Mouse (Mus musculus): ENCODE measurements around the gene Mark4.

Mark4 gene

DNA sequence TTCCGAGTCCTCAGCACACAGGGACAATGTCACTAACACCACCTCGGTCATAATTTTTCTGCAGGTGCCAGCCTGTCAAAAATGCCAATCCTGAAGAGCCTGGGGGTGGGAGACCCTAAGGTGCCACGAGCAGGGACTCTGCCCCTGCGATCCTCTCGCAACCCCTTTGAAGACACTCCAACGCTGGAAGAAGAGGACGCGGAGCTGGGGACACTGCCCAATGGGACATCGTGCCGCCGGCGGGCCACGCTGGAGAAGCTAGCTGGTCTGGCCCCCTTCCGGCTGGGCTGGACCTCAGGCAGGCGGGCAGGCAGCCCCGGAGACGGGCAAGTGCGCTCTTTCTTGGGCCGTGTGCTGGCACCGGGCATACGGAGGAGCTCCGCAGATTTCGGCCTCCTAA, 10.8 kb upstream of the Mark4 start:
- no peak for DNase-seq

DNA sequence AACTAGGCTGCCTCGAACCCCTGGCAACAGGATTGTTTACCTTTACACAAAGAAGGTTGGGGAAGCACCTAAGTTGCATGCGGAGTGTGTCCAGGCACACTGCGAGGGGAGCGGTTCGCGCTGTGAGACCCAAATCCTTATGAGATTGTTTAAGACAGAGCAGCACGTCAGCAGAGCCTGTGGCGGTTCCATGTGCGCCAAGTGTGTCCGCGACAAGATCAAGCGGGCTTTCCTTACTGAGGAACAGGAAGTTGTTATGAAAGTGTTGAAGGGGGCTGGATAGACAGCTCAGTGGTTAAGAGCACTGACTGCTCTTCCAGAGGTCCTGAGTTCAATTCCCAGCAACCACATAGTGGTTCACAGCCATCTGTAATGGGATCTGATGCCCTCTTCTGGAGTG, 9.7 kb upstream of the Mark4 start:
- no peak for DNase-seq

DNA sequence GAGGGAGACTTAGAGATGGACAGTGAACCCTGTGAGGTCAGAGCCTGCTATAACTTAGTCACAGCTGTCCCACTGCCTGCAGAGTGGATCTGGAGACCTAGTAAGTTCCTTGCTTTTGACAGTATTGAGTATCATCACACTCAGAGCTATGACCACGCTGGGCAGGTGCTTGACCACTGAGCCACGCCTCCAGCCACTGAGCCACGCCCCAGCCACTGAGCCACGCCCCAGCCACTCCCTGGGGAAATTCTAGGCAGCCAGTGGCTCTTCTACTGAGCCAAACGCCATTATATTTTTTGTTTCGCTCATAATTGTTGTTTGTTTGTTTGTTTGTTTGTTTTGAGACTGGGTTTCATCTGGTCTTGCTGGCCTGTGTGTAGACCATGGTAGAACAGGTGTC, 9.0 kb upstream of the Mark4 start:
- DNase-seq, result peak in 1 of 2 experiments; percentile 46

DNA sequence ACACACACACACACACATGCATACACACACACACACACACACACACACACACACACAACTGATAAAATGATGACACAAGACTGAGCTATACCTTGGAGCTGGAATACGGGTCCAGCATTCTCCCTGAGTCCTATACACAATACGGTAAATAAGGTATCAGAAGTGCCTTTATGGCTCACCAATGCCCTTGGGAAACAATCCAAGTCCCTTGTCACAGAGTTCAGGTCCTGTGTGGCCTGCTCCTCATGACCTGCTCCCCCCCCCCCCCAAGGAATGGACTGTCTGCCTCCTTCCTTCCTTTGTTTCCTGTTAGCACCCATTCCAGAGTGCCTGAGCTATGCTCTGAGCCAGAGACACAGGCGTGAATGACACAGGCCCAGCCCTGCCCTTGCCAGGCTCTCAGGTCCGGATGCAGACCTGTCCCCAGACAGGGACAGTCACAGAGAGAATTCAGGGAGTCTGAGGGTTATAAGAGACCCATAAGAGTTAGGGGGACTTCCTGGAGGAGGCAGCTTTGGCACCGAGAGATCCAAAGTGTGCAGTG, 8.1 kb upstream of the Mark4 start:
- DNase-seq, result peak in 1 of 2 experiments; percentile 53

DNA sequence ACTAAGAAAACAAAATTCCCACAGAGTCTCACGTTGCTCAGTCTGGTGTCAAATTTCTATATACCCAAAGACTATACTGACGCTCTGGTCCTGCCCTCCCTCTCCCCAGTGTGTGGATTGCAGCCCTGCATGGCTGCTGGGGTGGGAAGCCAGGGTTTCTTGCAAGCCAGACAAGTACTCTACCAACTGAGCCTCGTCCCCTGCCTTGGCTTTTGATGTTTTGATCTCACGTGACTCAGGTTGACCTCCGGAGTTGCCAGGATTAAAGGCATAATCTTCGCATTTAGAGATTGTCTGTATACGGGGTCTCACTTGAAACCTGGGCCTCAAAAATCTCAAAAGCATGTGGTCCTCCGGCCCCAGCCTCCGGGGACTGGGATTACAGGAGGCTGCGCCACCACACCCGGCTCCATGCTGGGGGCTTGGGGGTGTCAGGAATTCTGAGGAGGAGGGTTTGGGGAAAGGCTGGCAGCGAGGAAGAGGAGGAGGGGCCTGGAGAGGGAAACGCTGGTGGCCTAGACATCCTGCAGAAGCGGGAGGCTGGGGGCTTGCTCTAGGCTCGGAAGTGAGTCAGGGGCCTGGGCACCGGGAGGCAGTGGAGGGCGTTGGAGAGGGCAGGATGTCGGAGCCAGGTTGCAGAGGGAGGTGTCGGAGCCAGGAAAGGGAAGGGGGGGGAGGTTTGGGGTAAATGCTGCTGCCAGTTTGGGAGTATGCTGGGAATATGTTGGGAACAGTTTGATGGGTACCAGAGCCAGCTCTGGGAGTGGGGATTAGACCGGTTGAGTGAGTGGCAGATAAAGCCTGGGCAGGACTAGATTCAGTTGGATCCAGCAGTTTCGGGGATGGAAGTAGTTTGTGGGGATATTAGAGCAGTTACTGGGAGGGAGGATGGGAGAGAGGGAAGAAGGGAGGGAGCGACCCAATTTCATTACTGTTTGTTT, 6.0 kb upstream of the Mark4 start:
- no peak for DNase-seq

DNA sequence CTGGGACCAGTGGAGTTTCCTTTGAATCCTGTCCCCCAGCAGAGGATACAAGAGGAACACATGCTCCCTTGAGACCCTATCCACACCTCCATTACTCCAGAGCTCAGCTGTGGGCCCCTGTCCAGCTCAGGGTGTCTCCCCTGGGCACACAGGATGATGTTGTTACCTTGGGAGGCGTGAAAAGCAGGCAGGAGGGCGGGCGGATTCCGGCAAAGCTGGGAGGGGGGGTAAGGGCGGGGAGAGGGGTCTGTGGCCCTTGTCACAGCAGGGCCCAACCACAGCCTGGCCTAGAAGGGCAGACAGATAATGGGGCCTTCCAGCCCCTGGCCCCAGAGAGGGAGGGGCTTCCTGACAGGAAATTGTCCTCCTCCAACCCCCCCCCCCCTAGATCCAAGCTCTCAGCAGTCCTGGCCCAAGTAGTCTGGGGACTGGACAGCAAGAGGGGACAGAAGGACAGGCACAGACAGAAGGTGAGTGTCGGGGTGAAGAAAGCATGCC, 4.3 kb upstream of the Mark4 start, which contains the start of gene Exoc3l2:
Exoc3l2 (plus strand) TSS at position 448 of the 498 bp plus-strand sequence.
- DNase-seq, result no peak

DNA sequence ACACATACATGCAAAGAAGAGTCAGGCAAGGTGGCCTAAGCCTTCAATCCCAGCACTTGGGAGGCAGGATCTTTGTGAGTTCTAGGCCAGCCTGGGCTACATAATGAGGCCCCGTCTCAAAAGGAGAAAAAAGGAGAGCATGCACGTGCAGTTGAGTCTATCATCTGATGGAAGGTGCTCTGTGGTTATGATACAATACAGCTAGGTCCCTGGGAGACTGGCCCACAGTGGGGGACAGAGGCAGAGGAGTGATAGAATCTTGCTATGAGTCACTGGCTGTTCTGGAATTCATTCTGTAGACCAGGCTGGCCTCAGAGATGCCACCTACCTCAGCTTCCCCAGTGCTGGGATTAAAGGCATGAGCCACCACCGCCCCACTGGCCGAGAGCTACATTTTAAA, 3.8 kb upstream of the Mark4 start:
- DNase-seq, result no peak

DNA sequence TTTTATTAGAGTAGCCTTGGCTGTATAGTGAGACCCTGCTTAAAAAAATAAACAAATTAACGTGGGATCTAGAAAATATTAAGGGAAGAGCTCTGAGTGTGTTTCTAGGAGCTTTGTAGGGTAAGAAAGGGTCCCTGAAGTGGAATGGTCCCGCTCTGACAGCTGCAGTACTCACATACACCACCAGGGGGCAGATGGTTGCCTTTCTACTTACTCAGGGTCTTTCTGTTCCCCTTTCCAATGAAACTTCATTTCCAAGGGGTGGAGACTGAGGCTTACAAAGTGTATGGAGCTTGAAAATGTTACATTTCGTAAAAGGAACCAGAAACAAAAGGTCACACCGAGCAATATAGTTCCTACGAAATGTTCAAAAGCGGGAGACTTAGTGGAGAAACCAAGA, 2.9 kb upstream of the Mark4 start:
- peak; percentile 59 to 80 for DNase-seq

DNA sequence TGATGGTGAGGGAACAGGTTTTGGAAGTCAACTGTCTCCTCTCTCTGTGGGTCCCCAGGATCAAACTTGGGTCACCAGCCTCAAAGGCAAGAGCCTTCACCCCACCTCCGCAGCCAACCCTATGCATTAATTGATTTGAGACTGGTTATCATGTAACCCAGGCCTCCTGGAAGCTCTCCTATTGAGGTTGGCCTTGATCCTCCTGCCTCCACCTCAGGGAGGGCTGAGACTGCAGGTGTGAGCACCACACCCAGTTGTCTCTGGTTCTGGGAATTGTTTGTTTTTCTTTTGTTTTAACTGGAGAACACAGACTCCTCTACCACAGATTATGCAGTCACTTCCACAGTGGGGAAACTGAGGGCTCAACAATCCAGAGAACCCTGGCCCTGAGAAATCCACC, 1.9 kb upstream of the Mark4 start:
- DNase-seq, result no peak

DNA sequence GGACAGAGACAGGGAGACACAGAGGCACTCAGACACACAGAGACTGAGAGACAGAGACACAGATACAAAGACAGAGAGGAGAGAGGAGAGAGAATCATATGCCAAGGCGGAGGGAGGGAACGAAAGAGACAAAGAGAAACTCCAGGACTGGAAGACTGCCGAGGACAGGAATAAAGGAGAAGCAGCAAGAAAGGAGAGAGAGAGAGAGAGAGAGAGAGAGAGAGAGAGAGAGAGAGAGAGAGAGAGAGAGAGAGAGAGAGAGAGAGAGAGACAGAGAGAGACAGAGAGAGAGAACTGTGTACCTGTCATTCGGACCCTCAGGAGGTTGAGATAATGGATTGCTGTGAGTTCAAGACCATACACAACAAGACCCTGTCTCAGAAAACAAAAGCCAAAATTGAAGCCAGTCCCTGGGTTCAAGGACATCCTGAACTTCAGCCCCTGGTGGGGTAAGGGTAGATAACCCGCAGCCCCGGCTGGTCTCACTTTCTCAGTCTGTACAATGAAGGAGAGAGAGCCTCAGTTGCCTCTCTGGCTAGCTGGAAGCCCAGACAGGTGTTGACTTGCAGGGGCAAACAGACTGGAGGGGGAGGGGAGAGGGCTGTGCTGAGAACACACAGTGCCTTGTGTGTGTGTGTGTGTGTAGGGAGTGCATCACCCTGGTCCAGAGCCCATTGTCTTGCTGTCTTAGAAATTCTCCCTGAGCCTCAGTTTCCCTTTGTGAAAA, 686 bp upstream of the Mark4 start:
- DNase-seq, result no peak

DNA sequence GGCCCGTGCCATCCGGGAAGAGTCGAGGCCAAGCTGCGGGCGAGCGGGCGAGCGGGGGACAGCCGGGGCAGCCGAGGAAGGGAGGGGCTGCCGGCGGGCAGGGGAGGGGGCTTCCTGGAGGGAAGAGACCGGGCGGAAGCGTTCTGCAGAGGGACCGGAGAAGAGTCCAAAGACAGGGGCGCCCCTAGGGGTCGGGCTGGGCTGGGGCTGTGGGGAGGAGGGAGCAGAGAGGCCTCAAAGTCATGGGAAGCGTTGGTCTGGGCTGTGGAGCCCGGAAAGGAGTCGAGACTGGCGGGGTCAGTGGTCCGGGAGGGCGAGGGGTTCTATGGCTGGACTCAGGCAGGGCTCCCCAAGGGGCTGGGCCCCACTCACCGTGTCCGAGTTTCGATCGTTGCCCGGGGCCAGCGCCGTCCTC, 542 bp downstream of the Mark4 start:
- DNase-seq, result peak; percentile 44 to 54

DNA sequence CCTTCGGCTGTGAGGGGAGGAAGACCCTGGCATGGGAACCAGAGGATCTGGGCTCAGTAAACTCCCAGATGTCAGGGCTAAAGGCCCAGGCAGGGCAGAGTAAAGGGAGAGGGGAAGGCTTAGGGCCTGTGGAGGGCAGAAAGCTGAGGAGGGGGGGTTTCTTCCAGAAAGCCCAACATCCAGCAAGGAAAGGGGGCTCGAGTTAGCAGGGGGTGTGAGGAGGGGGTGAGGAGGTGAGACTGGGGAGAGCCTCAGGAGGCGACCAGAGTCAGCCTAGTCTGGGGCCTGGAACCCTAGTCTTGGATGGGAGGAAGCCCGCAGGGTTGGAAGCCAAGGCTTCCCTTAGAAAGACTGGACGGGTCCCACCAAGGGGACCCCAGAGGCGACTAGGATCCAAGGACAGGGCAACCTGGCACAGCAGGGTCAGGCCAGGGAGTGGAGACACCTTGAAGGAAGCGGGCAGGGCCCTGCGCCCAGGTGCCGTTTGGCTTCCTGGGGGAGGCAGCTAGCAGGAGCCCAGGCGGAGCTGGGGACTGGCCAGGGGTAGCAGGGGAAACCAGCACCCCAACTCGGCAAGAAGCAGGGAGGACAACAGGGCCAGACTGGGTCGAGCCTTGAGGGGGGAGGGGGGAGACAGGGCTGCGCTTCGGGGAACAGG, 1.1 kb downstream of the Mark4 start:
- DNase-seq, result no peak

DNA sequence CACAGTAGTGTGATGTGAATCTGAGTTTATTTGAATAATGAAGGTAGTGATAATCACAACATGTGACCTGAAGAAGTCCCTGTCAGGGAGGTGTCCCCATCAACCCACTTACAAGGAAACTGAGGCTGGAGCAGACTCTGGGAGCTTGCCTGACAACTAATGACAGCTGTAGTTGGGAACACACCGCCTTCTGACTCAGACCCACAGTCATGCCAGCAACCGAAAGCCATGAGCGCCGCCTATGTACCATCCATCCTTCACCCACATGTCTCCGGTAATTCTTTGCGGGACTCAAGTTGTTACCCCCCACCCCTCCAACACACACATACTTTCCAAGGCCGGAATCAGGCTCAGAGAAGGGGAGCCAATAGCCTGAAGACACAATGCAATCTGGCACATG, 2.0 kb downstream of the Mark4 start:
- DNase-seq, result no peak

DNA sequence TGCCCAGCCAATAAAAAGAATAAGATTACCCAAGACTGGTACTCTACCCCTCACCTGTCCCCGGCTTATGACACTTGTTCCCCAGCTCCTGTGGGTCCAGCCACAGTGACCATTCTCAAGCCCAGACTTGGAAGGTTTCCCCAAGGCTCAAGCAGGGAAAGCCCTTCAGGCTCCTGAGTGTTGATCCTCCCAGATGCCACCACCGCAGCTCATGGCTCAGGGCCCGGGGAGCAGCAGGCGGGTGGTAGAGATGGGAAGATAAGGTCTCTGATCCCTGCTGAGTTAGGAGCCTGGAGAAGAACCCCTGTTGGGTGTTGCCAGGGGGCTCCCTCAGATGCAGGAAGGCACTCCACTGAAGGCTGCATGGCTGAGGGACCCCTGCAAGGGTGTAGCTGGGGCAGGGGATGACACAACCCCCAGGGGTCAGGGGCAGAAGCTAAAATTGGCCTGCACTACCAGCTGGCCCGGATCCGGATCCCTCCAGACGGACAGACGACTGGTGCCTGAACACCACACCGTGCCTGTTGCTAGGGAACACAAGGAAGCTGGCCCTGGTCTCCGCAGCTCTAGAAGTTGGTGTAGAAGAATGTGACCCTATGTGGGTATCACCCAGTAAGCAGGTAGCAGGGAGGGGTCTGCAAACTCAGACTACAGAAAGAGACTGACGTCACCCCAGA, 2.7 kb downstream of the Mark4 start:
- DNase-seq, result no peak

DNA sequence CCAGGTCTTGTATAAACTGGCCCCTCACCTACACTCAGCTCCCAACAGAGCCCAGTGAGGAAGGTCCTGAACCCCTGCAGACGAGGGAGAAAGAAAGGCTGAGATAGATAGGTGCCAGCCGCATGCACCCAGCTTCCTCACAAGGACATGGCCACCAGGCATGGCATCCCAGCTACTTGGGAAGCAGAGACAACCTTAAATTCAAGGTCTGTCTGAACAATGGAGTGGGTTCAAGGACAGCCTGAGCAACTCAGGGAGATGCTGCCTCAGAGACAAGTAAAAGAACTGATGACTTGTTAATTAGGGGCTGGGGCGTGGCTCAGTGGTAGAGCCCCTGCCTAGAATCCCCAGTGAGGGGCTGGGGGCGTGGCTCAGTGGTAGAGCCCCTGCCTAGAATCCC, 3.4 kb downstream of the Mark4 start:
- DNase-seq, result no peak

DNA sequence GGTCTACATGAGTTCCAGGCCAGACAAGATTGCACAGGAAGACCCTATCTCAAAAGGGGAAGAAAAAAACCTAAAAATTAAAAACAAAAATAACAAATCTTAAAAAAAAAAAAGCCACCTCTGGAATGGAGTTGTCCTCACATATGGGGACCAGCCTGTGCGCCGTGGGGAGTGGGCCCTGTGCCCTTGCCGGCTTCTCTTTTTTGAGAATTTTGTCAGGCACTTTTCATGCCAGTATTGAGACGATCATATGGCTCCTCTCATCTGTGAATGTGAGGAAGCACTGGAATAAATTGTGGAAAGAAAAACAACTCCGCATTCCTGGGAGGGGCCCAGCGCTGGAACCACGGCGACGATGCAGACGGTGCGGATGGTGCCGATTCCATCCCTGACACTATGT, 9.5 kb downstream of the Mark4 start:
- DNase-seq, result no peak

DNA sequence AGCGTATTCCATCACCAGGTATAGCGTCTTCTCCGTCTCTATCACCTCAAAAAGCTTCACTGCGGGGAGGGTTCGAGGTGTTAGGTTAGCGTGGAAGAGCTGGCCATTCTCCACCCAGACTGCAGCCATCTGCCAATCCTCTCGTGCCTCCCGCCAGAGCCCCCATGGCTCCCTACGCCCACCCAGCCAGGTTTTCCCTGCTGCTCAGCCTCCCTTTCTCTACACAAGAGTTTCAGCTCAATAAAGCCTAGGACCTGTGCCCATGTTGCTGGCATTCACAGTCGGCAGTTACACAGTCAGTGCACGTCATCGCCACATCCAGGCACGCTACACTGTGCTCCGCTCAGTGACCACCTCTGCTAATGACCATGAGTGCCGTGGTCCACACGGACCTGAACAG, 10.9 kb downstream of the Mark4 start:
- no peak for DNase-seq

DNA sequence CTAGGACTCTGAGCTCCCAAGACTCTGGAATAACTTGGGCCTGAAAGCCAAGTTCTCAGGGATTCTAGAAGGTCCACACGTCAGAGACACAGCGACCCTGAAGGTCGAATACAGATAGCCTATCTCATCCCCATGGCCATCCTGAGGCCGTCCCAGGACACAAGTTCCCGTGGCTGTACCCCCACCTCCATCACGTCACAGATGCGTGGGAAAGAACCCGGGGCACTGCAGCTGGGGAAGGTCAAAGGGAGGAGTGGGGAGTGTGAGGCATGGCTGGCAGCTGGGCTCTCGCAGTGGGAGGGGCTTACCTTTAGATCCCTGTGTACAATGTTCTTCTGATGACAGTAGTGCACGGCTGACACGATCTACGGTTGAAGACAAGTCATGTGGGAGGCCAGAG, 13.8 kb downstream of the Mark4 start:
- no peak for DNase-seq

DNA sequence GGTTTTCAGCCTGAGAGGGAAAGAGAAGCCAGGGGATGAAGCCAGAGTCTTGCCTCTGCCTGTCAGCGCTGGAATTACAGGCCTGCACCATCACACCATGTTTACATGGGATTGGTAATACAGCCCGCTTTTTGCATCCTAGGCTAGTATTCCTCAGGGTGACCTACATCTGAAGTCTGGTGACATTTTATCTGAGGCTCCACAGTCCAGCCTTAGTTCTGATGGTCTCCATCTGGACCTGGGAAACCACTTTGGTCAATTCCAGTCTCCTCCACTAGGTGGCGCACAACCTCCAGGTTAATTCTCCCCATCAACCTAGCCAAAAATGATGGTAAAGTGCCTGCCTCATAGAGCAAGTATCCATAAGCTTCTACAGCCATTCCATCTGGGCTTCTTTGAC, 15.3 kb downstream of the Mark4 start:
- DNase-seq, result peak; percentile 65 to 88

DNA sequence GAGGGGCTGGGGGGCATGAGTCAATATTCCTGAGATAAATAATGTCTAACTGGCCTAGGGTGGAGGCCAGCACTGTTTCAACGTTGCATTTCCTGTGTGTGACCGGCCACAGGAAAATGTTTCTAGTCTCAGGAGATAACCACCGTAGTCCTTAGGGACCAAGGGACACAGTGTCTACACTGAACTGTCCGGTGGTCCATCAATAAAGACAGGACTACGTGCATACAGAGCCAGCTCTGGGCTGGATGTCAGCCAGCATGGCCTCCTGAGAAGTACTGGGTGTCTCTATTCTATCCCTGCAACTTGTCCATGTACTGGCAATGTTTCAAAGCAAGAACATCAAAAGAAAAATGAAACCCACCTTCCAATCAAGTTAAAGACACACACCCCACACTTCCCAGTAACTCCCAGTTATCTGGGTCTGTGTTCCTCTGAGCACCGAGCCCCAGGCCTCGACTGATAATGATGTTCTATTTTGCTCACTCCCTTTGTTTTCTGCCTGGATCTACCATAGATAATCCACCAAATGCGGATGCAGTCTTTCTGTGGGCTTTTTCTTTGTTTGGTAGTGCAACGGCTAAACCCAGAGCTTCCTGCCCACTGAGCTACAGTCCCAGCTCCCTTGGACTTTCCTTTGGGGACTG, 17.1 kb downstream of the Mark4 start:
- DNase-seq, result peak in 1 of 2 experiments; percentile 37

DNA sequence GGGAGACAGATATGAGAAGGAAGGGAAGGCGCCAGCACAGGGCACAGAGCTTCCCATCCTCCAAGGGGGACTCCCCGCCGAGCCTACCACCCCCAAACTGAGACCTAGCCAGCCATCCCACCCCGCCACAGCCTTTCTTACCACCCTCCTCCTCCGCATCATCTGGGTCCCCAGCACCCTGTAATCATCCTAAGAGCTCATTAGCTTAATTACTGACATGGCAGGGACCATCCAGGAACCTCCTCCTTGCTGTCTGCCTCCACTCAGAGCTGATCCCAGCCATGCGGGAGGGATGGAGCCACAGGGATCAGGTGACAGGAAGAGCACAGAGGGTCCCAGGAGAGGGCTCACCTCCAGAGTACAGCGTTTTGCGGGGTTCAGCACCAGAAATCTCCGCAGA, 21.6 kb downstream of the Mark4 start:
- DNase-seq, result no peak

DNA sequence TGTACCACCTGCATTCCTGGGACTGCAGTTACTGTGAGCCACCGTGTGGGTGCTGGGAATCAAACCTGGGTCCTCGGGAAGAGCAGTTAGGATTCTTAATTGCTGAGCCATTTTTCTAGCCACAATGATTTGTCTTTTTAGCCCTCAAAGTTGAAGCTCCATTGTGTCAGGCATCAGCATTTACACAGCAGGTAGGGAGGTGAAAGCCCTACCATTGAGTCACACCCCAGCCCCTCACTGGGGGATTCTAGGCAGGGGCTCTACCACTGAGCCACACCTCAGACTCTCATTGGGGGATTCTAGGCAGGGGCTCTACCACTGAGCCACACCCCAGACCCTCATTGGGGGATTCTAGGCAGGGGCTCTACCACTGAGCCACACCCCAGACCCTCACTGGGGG, 22.3 kb downstream of the Mark4 start:
- DNase-seq, result no peak
